Mouse (Mus musculus) thymus, adult 2 months (tissue): ENCODE data around the gene Grm3.

ENCODE experiments used
- CTCF ChIP-seq: fragments of 200-500 bp; IDR thresholded peaks from 2 replicates; pipeline ENCODE4 v1.5.1; 2012; ENCODE audit warnings: mild to moderate bottlenecking, control low read depth, low read length, moderate library complexity, borderline replicate concordance; ENCODE audit not compliant: control insufficient read depth, poor library complexity, insufficient read depth; ENCODE audit errors: extremely low read depth
- POLR2A ChIP-seq: fragments of 200-500 bp; IDR thresholded peaks from 2 replicates; pipeline ENCODE4 v1.6.1; 2012; ENCODE audit warnings: mild to moderate bottlenecking, low read length, control low read depth, moderate library complexity; ENCODE audit not compliant: control insufficient read depth, poor library complexity, insufficient read depth; ENCODE audit errors: extremely low read depth

GRCm38 (mm10) chr5:9525507-9525906 lies 199.5 kb downstream of the Grm3 start:
- TF ChIP-seq POLR2A (no peak), CTCF (no peak)
